9 mouse cellular contexts compared by ENCODE assay signal in genomic region chr8:111680423-111681028, GRCm38 (mm10). TPM values are rescaled to one million over a fixed set of nuclear protein-coding genes. Genes with fewer than 3 reads are reported as not detected.
A peak's percentile ranks its signal among the peaks of the same experiment; 100 is the strongest.
DNase-seq lines count a peak whose midpoint lies in the region; ATAC-seq and TF ChIP-seq lines count a peak whose summit lies in the region.
"Had no signal": no experiment of that assay in that cellular context is flagged by ENCODE, and none has a peak within 500 bp of the region (broad histone marks: within the 10 kb centered on the region; RNA-seq: fewer than 3 reads in every experiment).

No protein-coding gene starts in this region.

- WGBS in kidney, postnatal 0 days, result 43% methylated on average over 17 of the region's 17 CpGs
- WGBS in limb, embryonic 15.5 days, result 43% methylated on average over 17 of the region's 17 CpGs

- H3K27me3 ChIP-seq in kidney, postnatal 0 days (ENCODE audit: insufficient read depth, low read length), result no peaks in the 10 kb centered on the region
- no peaks in the 10 kb centered on the region for H3K27me3 ChIP-seq in limb, embryonic 15.5 days

- peak overlapping the region; percentile 18; the same call in 1 of the 2 replicates for H3K4me2 ChIP-seq in kidney, postnatal 0 days (ENCODE audit: low read length)
- H3K4me2 ChIP-seq in limb, embryonic 15.5 days, result no peak overlapping the region

- H3K4me1 ChIP-seq in kidney, postnatal 0 days (replicated peaks; ENCODE audit: insufficient read depth, low read length), result no peaks in the 10 kb centered on the region
- H3K4me1 ChIP-seq in limb, embryonic 15.5 days, result no peaks in the 10 kb centered on the region

- H3K9ac ChIP-seq in kidney, postnatal 0 days (ENCODE audit: low read depth, low read length), result no peak overlapping the region
- H3K9ac ChIP-seq in limb, embryonic 15.5 days, result no peak overlapping the region

- no peaks in the 10 kb centered on the region for H3K36me3 ChIP-seq in kidney, postnatal 0 days (ENCODE audit: insufficient read depth, low read length)
- no peaks in the 10 kb centered on the region for H3K36me3 ChIP-seq in limb, embryonic 15.5 days

- ATAC-seq in kidney, postnatal 0 days (replicated peaks; ENCODE audit: low FRiP score, low read depth), result 0 out of 2 replicates have a peak, but pooled peaks have one; percentile 45
- no peak for ATAC-seq in limb, embryonic 15.5 days (ENCODE audit: insufficient number of reproducible peaks, low FRiP score, low TSS enrichment, low read depth)

- H3K9me3 ChIP-seq in kidney, postnatal 0 days (replicated peaks; ENCODE audit: low read length), result no peaks in the 10 kb centered on the region
- H3K9me3 ChIP-seq in limb, embryonic 15.5 days, result no peaks in the 10 kb centered on the region

- TF ChIP-seq CTCF in kidney, postnatal 0 days (IDR thresholded peaks at IDR 0.05; ENCODE audit: low read depth), result peak; percentile 37

- no peak overlapping the region for H3K27ac ChIP-seq in kidney, postnatal 0 days
- no peak overlapping the region for H3K27ac ChIP-seq in limb, embryonic 15.5 days

- H3K4me3 ChIP-seq in kidney, postnatal 0 days (replicated peaks; ENCODE audit: low read depth, low read length), result no peak overlapping the region
- H3K4me3 ChIP-seq in limb, embryonic 15.5 days, result peak overlapping the region; percentile 8; the same call in 1 of the 2 replicates
- H3K4me3 ChIP-seq: myocyte had no signal

- DNase-seq in kidney, postnatal 0 days (ENCODE audit: low spot score), result peak; percentile 15
- no peak for DNase-seq in kidney, adult 9 months
- DNase-seq in ES-CJ7 (ENCODE audit: low read depth, low spot score), result peak; percentile 95
- DNase-seq in embryo, embryonic 10 days (ENCODE audit: low spot score), result peak; percentile 34
- DNase-seq in right cerebral cortex, postnatal 25 days, result no peak
- no peak for DNase-seq in adrenal gland, postnatal 36 days
- DNase-seq in ovary, postnatal 14 days (ENCODE audit: low spot score), result no peak

RNA-seq across cellular contexts. Expression of gene Ctrb1, which starts 10.3 kb away (rescaled TPM):
- polyA plus RNA-seq in kidney, postnatal 0 days (2015; fragmentation: Nextera tagmentation; extraction: Ambion mirVana), result not detected in 2 replicates
- polyA plus RNA-seq in limb, embryonic 15.5 days (2015; fragmentation: Nextera tagmentation; extraction: Ambion mirVana), result 0.28 and 1.6 TPM in 2 replicates
- under 1 TPM in 1 of 2 experiments, not detected in 1; 0.36 TPM for total RNA-seq in adrenal gland, postnatal 36 days (2021)

RNA-seq across cellular contexts. Expression of gene Zfp1, which starts 37.3 kb away (rescaled TPM):
- polyA plus RNA-seq in kidney, postnatal 0 days (2015; fragmentation: Nextera tagmentation; extraction: Ambion mirVana), result 15.9 and 17.2 TPM in 2 replicates
- 24.4 and 24.5 TPM in 2 replicates for polyA plus RNA-seq in limb, embryonic 15.5 days (2015; fragmentation: Nextera tagmentation; extraction: Ambion mirVana)
- total RNA-seq in adrenal gland, postnatal 36 days (2021), result 1 to 10 TPM; 7.2 to 8.7 TPM

RNA-seq across cellular contexts. Expression of gene Ldhd, which starts 50.4 kb away (rescaled TPM):
- 3.9 and 4.5 TPM in 2 replicates for polyA plus RNA-seq in kidney, postnatal 0 days (2015; fragmentation: Nextera tagmentation; extraction: Ambion mirVana)
- polyA plus RNA-seq in limb, embryonic 15.5 days (2015; fragmentation: Nextera tagmentation; extraction: Ambion mirVana), result 1.0 and 1.1 TPM in 2 replicates
- total RNA-seq in adrenal gland, postnatal 36 days (2021), result 10 to 100 TPM; 50.1 to 74.8 TPM

Comparison
In these comparisons a context has a peak if more than half of its experiments do, and no peak if none do; other contexts are left out.
1. DNase-seq: peak in kidney, postnatal 0 days (single experiment), ES-CJ7 (single experiment) and embryo, embryonic 10 days (single experiment); none in kidney, adult 9 months (single experiment), right cerebral cortex, postnatal 25 days (single experiment), adrenal gland, postnatal 36 days (0 of 2) and ovary, postnatal 14 days (single experiment).